Mouse (Mus musculus) forebrain, embryonic 13.5 days (tissue): ENCODE results near the gene Ehbp1l1. TPM values are rescaled to one million over a fixed set of nuclear protein-coding genes. Genes with fewer than 3 reads are reported as not detected.

ENCODE experiments used
- microRNA-seq: library from miRNA; unstranded; fragments of <30 nt; microRNA quantifications from one replicate; pipeline ENCODE4, GENCODE M21; 2016
- polyA plus RNA-seq: library from polyadenylated mRNA; unstranded; fragments of >200 nt; fragmentation: Nextera tagmentation; extraction: Ambion mirVana; gene quantifications from 2 replicates; pipeline ENCODE4 v1.2.1, GENCODE M21; 2015

Gene Ehbp1l1
- polyA plus RNA-seq, 1 experiment from 2014 or later = 6.7 TPM

Small RNAs within 50 kb of the gene (microRNA-seq; reads per million reads assigned to microRNA genes)
- gene Mir6987 = not detected

Other genes starting within 250 kb of the Ehbp1l1 start
- gene Mus81, start 237.9 kb downstream of the Ehbp1l1 start, polyA plus RNA-seq = 44.4 and 47.0 TPM in 2 replicates
- 3,452 and 3,520 TPM in 2 replicates for gene Cfl1, start 235.9 kb downstream of the Ehbp1l1 start, polyA plus RNA-seq
- gene 1700020D05Rik, start 222.5 kb downstream of the Ehbp1l1 start, polyA plus RNA-seq = 0.23 and 0.27 TPM in 2 replicates
- gene Snx32, start 215.8 kb downstream of the Ehbp1l1 start, polyA plus RNA-seq = 41.4 and 44.4 TPM in 2 replicates
- gene Ovol1, start 165.7 kb downstream of the Ehbp1l1 start, polyA plus RNA-seq = 0.06 TPM in 1 of 2 replicates, not detected in the other
- gene Ap5b1, start 158.3 kb downstream of the Ehbp1l1 start, polyA plus RNA-seq = 1.4 and 1.7 TPM in 2 replicates
- gene Rnaseh2c, start 124.4 kb downstream of the Ehbp1l1 start, polyA plus RNA-seq = 146 and 170 TPM in 2 replicates
- gene Kat5, start 116.1 kb downstream of the Ehbp1l1 start, polyA plus RNA-seq = 72.7 and 80.7 TPM in 2 replicates
- gene Rela, start 88.8 kb downstream of the Ehbp1l1 start, polyA plus RNA-seq = 33.4 and 34.4 TPM in 2 replicates
- 9.4 and 11.0 TPM in 2 replicates for gene Sipa1, start 62.6 kb downstream of the Ehbp1l1 start, polyA plus RNA-seq
- gene Map3k11, start 37.6 kb downstream of the Ehbp1l1 start, polyA plus RNA-seq = 11.3 and 11.7 TPM in 2 replicates
- 21.6 and 29.4 TPM in 2 replicates for gene Pcnx3, start 37.4 kb downstream of the Ehbp1l1 start, polyA plus RNA-seq
- gene Kcnk7, start 21.9 kb downstream of the Ehbp1l1 start, polyA plus RNA-seq = 0.31 and 0.32 TPM in 2 replicates
- gene Fam89b, start 3.3 kb upstream of the Ehbp1l1 start, polyA plus RNA-seq = 199 and 204 TPM in 2 replicates
- gene Ltbp3, start 14.6 kb upstream of the Ehbp1l1 start, polyA plus RNA-seq = 8.3 and 13.1 TPM in 2 replicates
- gene Scyl1, start 45.1 kb upstream of the Ehbp1l1 start, polyA plus RNA-seq = 56.4 and 62.6 TPM in 2 replicates
- 21.7 and 26.2 TPM in 2 replicates for gene Frmd8, start 149.0 kb upstream of the Ehbp1l1 start, polyA plus RNA-seq
- gene Slc25a45, start 151.5 kb upstream of the Ehbp1l1 start, polyA plus RNA-seq = 1.2 and 1.4 TPM in 2 replicates
- 13.1 and 15.5 TPM in 2 replicates for gene Tigd3, start 167.8 kb upstream of the Ehbp1l1 start, polyA plus RNA-seq
- 147 and 169 TPM in 2 replicates for gene Dpf2, start 186.7 kb upstream of the Ehbp1l1 start, polyA plus RNA-seq
- gene Cdc42ep2, start 198.5 kb upstream of the Ehbp1l1 start, polyA plus RNA-seq = 4.2 and 4.6 TPM in 2 replicates
- gene Pola2, start 237.9 kb upstream of the Ehbp1l1 start, polyA plus RNA-seq = 52.6 and 55.9 TPM in 2 replicates